Mouse (Mus musculus) splenic B cell, adult 2 months (primary cell): ENCODE results near the gene Gm49337.

ENCODE experiments used
- DNase-seq: peaks from one replicate; pipeline ENCODE4 v3.0.0-alpha.2; 2011; ENCODE audit warnings: low read depth, low spot score
- H3K27me3 ChIP-seq: 2 replicates; pipeline ENCODE4 v1.6.1; 2012; ENCODE audit warnings: mild to moderate bottlenecking, low read length, moderate library complexity, mixed read lengths; ENCODE audit not compliant: control insufficient read depth, poor library complexity, insufficient read depth, severe bottlenecking
- H3K36me3 ChIP-seq: 2 replicates; pipeline ENCODE4 v1.6.1; 2012; ENCODE audit warnings: mild to moderate bottlenecking, low read length, moderate library complexity, mixed read lengths; ENCODE audit not compliant: control insufficient read depth, poor library complexity, insufficient read depth, severe bottlenecking

The Gm49337 gene

GRCm38 (mm10) chr4:116150156-116150861, 22.9 kb upstream of the Gm49337 start:
- peaks cover 7% of the 10 kb centered on the region for H3K36me3 ChIP-seq
- peak; percentile 54 for DNase-seq

GRCm38 (mm10) chr4:116150862-116151221, 22.3 kb upstream of the Gm49337 start:
- DNase-seq: no peak
- peaks cover 8% of the 10 kb centered on the region for H3K36me3 ChIP-seq
- no peaks in the 10 kb centered on the region for H3K27me3 ChIP-seq

More at GRCm38 (mm10) chr4:116150156-116150861, 22.9 kb upstream of the Gm49337 start:
- H3K27me3 ChIP-seq: no peaks in the 10 kb centered on the region

- Histone ChIP-seq H3K36me3 (peaks cover 8% of the 10 kb centered on the region), H3K27me3 (no peaks in the 10 kb centered on the region)
- no peak for DNase-seq
Measured at GRCm38 (mm10) chr4:116151238-116151637, 21.9 kb upstream of the Gm49337 start, which contains the start of gene Lurap1. Gene Lurap1, minus strand, starts transcription at chr4:116151338.

- no peak for DNase-seq
- H3K36me3 ChIP-seq: peaks cover 8% of the 10 kb centered on the region
- H3K27me3 ChIP-seq: no peaks in the 10 kb centered on the region
Measured at GRCm38 (mm10) chr4:116152702-116153101, 20.5 kb upstream of the Gm49337 start.

GRCm38 (mm10) chr4:116157882-116158281, 15.3 kb upstream of the Gm49337 start:
- Histone ChIP-seq H3K27me3 (no peaks in the 10 kb centered on the region), H3K36me3 (peaks cover 14% of the 10 kb centered on the region)
- no peak for DNase-seq

GRCm38 (mm10) chr4:116159912-116160311, 13.3 kb upstream of the Gm49337 start:
- DNase-seq: peak; percentile 55
- Histone ChIP-seq H3K27me3 (no peaks in the 10 kb centered on the region), H3K36me3 (peaks cover 9% of the 10 kb centered on the region)

- DNase-seq: no peak
- Histone ChIP-seq H3K36me3 (peaks cover 6% of the 10 kb centered on the region; the same call in 1 of the 2 replicates), H3K27me3 (no peaks in the 10 kb centered on the region)
Measured at GRCm38 (mm10) chr4:116160769-116161168, 12.4 kb upstream of the Gm49337 start.

GRCm38 (mm10) chr4:116162142-116162541, 11.0 kb upstream of the Gm49337 start:
- Histone ChIP-seq H3K36me3 (peaks cover 6% of the 10 kb centered on the region; the same call in 1 of the 2 replicates), H3K27me3 (no peaks in the 10 kb centered on the region)
- no peak for DNase-seq

GRCm38 (mm10) chr4:116164759-116165554, 8.2 kb upstream of the Gm49337 start:
- H3K27me3 ChIP-seq: no peaks in the 10 kb centered on the region
- no peak for DNase-seq
- no peaks in the 10 kb centered on the region for H3K36me3 ChIP-seq

- no peak for DNase-seq
Measured at GRCm38 (mm10) chr4:116165708-116166407, 7.3 kb upstream of the Gm49337 start.

GRCm38 (mm10) chr4:116167404-116167803, 5.8 kb upstream of the Gm49337 start, which contains the start of gene Tspan1:
Gene Tspan1, minus strand, starts transcription at chr4:116167601.
- Histone ChIP-seq H3K27me3 (no peaks in the 10 kb centered on the region), H3K36me3 (no peaks in the 10 kb centered on the region)
- peak; percentile 49 for DNase-seq

More at GRCm38 (mm10) chr4:116165708-116166407, 7.3 kb upstream of the Gm49337 start:
- Histone ChIP-seq H3K36me3 (no peaks in the 10 kb centered on the region), H3K27me3 (no peaks in the 10 kb centered on the region)

- DNase-seq: peak; percentile 75
- no peaks in the 10 kb centered on the region for H3K36me3 ChIP-seq
- no peaks in the 10 kb centered on the region for H3K27me3 ChIP-seq
Measured at GRCm38 (mm10) chr4:116168617-116169352, 4.4 kb upstream of the Gm49337 start.

GRCm38 (mm10) chr4:116169353-116169672, 3.9 kb upstream of the Gm49337 start:
- Histone ChIP-seq H3K36me3 (no peaks in the 10 kb centered on the region), H3K27me3 (no peaks in the 10 kb centered on the region)
- no peak for DNase-seq

GRCm38 (mm10) chr4:116173752-116174151, 568 bp downstream of the Gm49337 start:
- no peak for DNase-seq
- Histone ChIP-seq H3K36me3 (no peaks in the 10 kb centered on the region), H3K27me3 (no peaks in the 10 kb centered on the region)
